Mouse (Mus musculus) forebrain, embryonic 16.5 days (tissue): ENCODE measurements around the gene Ggcx. TPM values are rescaled to one million over a fixed set of nuclear protein-coding genes. Genes with fewer than 3 reads are reported as not detected.
"Not testable (repeated sequence)": the region's sequence is repeated elsewhere in the genome, so short reads cannot be mapped to it uniquely, and the experiment has no call there.

Source experiments
- ATAC-seq: fragments of 200-750 bp; cut with Nextera tagmentation; 2 replicates; pipeline ENCODE4 v1.8.0; 2017; ENCODE audit warnings: mild to moderate bottlenecking, moderate library complexity
- H3K27ac ChIP-seq: fragments of 300-500 bp; sonication (generic); 2 replicates; pipeline ENCODE4 v1.5.1; 2014; ENCODE audit warnings: low read length, control low read depth
- H3K27me3 ChIP-seq: fragments of 300-500 bp; sonication (generic); replicated peaks from 2 replicates; pipeline ENCODE4 v1.6.1; 2014; ENCODE audit warnings: low read length; ENCODE audit not compliant: control insufficient read depth, insufficient read depth
- H3K36me3 ChIP-seq: fragments of 300-500 bp; sonication (generic); 2 replicates; pipeline ENCODE4 v1.6.1; 2014; ENCODE audit not compliant: control insufficient read depth, insufficient read depth
- H3K4me1 ChIP-seq: fragments of 300-500 bp; sonication (generic); replicated peaks from 2 replicates; pipeline ENCODE4 v1.6.1; 2014; ENCODE audit warnings: low read length; ENCODE audit not compliant: control insufficient read depth, insufficient read depth
- H3K4me2 ChIP-seq: fragments of 300-500 bp; sonication (generic); 2 replicates; pipeline ENCODE4 v1.6.1; 2014; ENCODE audit warnings: mild to moderate bottlenecking, low read length, control low read depth
- H3K4me3 ChIP-seq: fragments of 300-500 bp; sonication (generic); replicated peaks from 2 replicates; pipeline ENCODE4 v1.5.1; 2014; ENCODE audit warnings: mild to moderate bottlenecking, low read length, control low read depth
- H3K9ac ChIP-seq: fragments of 300-500 bp; sonication (generic); replicated peaks from 2 replicates; pipeline ENCODE4 v1.6.1; 2014; ENCODE audit warnings: low read depth, low read length, control low read depth
- H3K9me3 ChIP-seq: fragments of 300-500 bp; sonication (generic); 2 replicates; pipeline ENCODE4 v1.6.1; 2016; ENCODE audit warnings: low read length; ENCODE audit not compliant: control insufficient read depth
- WGBS: fragments of 180-500 bp; shearing (Covaris S2); extraction: QIAGEN DNeasy Blood & Tissue Kit; methylation state at CpG from one replicate; pipeline ENCODE4 v1.1.7; 2014; 5-methylcytosine and 5-hydroxymethylcytosine counted together
- polyA plus RNA-seq: library from polyadenylated mRNA; unstranded; fragments of >200 nt; fragmentation: Nextera tagmentation; extraction: Ambion mirVana; gene quantifications from 2 replicates; pipeline ENCODE4 v1.2.1, GENCODE M21; 2015

Gene Ggcx
- polyA plus RNA-seq, 1 experiment from 2014 or later: 17.2 TPM

- no peaks in the 10 kb centered on the region for H3K36me3 ChIP-seq
- no peak overlapping the region for H3K4me2 ChIP-seq
- no peak for ATAC-seq
- no peaks in the 10 kb centered on the region for H3K4me1 ChIP-seq
- 83% methylated on average over 8 of the region's 8 CpGs for WGBS
- no peak overlapping the region for H3K27ac ChIP-seq
- no peaks in the 10 kb centered on the region for H3K9me3 ChIP-seq
- H3K4me3 ChIP-seq: no peak overlapping the region
- no peak overlapping the region for H3K9ac ChIP-seq
- no peaks in the 10 kb centered on the region for H3K27me3 ChIP-seq
Observed at GRCm38 (mm10) chr6:72465361-72466157, 51.5 kb downstream of the Ggcx start.

GRCm38 (mm10) chr6:72466171-72466570 is 52.1 kb downstream of the Ggcx start:
- H3K27me3 ChIP-seq: no peaks in the 10 kb centered on the region
- 92% methylated on average over 4 of the region's 4 CpGs for WGBS
- H3K4me1 ChIP-seq: no peaks in the 10 kb centered on the region
- H3K4me3 ChIP-seq: no peak overlapping the region
- no peak overlapping the region for H3K4me2 ChIP-seq
- H3K9ac ChIP-seq: no peak overlapping the region
- no peaks in the 10 kb centered on the region for H3K9me3 ChIP-seq
- no peaks in the 10 kb centered on the region for H3K36me3 ChIP-seq
- no peak for ATAC-seq
- no peak overlapping the region for H3K27ac ChIP-seq

- Histone ChIP-seq H3K4me2 (no peak overlapping the region), H3K36me3 (no peaks in the 10 kb centered on the region), H3K9me3 (no peaks in the 10 kb centered on the region), H3K4me1 (no peaks in the 10 kb centered on the region), H3K27me3 (no peaks in the 10 kb centered on the region), H3K27ac (no peak overlapping the region), H3K9ac (no peak overlapping the region), H3K4me3 (no peak overlapping the region)
- ATAC-seq: no peak
- 74% methylated on average over 14 of the region's 14 CpGs for WGBS
Observed at GRCm38 (mm10) chr6:72473264-72474041, 59.3 kb downstream of the Ggcx start.

- Histone ChIP-seq H3K9me3 (no peaks in the 10 kb centered on the region), H3K4me3 (no peak overlapping the region), H3K9ac (no peak overlapping the region), H3K4me1 (no peaks in the 10 kb centered on the region), H3K36me3 (no peaks in the 10 kb centered on the region), H3K27me3 (no peaks in the 10 kb centered on the region), H3K4me2 (no peak overlapping the region), H3K27ac (no peak overlapping the region)
- ATAC-seq: no peak
- WGBS: 74% methylated on average over 4 of the region's 4 CpGs
Observed at GRCm38 (mm10) chr6:72475221-72475985, 61.3 kb downstream of the Ggcx start.

- Histone ChIP-seq H3K4me1 (no peaks in the 10 kb centered on the region), H3K27ac (no peak overlapping the region), H3K9me3 (no peaks in the 10 kb centered on the region), H3K4me2 (no peak overlapping the region), H3K9ac (no peak overlapping the region), H3K36me3 (no peaks in the 10 kb centered on the region), H3K4me3 (no peak overlapping the region), H3K27me3 (no peaks in the 10 kb centered on the region)
- no peak for ATAC-seq
- WGBS: 91% methylated on average over 5 of the region's 5 CpGs
Observed at GRCm38 (mm10) chr6:72476836-72477235, 62.7 kb downstream of the Ggcx start.

- Histone ChIP-seq H3K27ac (no peak overlapping the region), H3K27me3 (no peaks in the 10 kb centered on the region), H3K36me3 (no peaks in the 10 kb centered on the region), H3K9ac (no peak overlapping the region), H3K4me2 (no peak overlapping the region), H3K9me3 (no peaks in the 10 kb centered on the region), H3K4me1 (no peaks in the 10 kb centered on the region), H3K4me3 (no peak overlapping the region)
- ATAC-seq: no peak
- 75% methylated on average over 3 of the region's 3 CpGs for WGBS
Observed at GRCm38 (mm10) chr6:72477621-72478020, 63.5 kb downstream of the Ggcx start.

GRCm38 (mm10) chr6:72478691-72479090 is 64.6 kb downstream of the Ggcx start:
- 80% methylated on average over 3 of the region's 3 CpGs for WGBS
- ATAC-seq, H3K9ac ChIP-seq, H3K9me3 ChIP-seq, H3K36me3 ChIP-seq, H3K27me3 ChIP-seq, H3K4me2 ChIP-seq, H3K4me3 ChIP-seq, H3K4me1 ChIP-seq, H3K27ac ChIP-seq: not testable (repeated sequence)

GRCm38 (mm10) chr6:72479645-72480421 is 65.7 kb downstream of the Ggcx start:
- no peaks in the 10 kb centered on the region for H3K9me3 ChIP-seq
- no peak overlapping the region for H3K27ac ChIP-seq
- H3K27me3 ChIP-seq: no peaks in the 10 kb centered on the region
- H3K4me3 ChIP-seq: no peak overlapping the region
- H3K4me2 ChIP-seq: no peak overlapping the region
- no peak for ATAC-seq
- H3K9ac ChIP-seq: no peak overlapping the region
- WGBS: 92% methylated on average over 12 of the region's 12 CpGs
- no peaks in the 10 kb centered on the region for H3K4me1 ChIP-seq
- no peaks in the 10 kb centered on the region for H3K36me3 ChIP-seq

- WGBS: 95% methylated on average over 2 of the region's 2 CpGs
- H3K36me3 ChIP-seq: no peaks in the 10 kb centered on the region
- no peaks in the 10 kb centered on the region for H3K9me3 ChIP-seq
- no peaks in the 10 kb centered on the region for H3K27me3 ChIP-seq
- no peaks in the 10 kb centered on the region for H3K4me1 ChIP-seq
- no peak for ATAC-seq
- H3K9ac ChIP-seq: no peak overlapping the region
- no peak overlapping the region for H3K27ac ChIP-seq
- H3K4me2 ChIP-seq: no peak overlapping the region
- H3K4me3 ChIP-seq: no peak overlapping the region
Observed at GRCm38 (mm10) chr6:72480422-72480702, 66.3 kb downstream of the Ggcx start.
